Mouse (Mus musculus) cortical plate, adult 2 months (tissue): ENCODE results near the gene Nr1i3.

Source experiments
- CTCF ChIP-seq: fragments of 200-500 bp; IDR thresholded peaks from 2 replicates; pipeline ENCODE4 v1.5.1; 2011; ENCODE audit warnings: mild to moderate bottlenecking, control low read depth, low read length; ENCODE audit not compliant: insufficient read depth; ENCODE audit errors: extremely low read depth
- POLR2A ChIP-seq: fragments of 200-500 bp; IDR thresholded peaks from 2 replicates; pipeline ENCODE4 v1.6.1; 2011; ENCODE audit warnings: mild to moderate bottlenecking, low read length, control low read depth; ENCODE audit not compliant: insufficient read depth; ENCODE audit errors: extremely low read depth

GRCm38 (mm10) chr1:171251594-171252324, 38.0 kb downstream of the Nr1i3 start:
- TF ChIP-seq CTCF (no peak), POLR2A (no peak)
